23 mouse cellular contexts compared by ENCODE assay signal in genomic region chr2:45265819-45266218, GRCm38 (mm10).
DNase-seq lines count a peak whose midpoint lies in the region; ATAC-seq and TF ChIP-seq lines count a peak whose summit lies in the region.
"Had no signal": no experiment of that assay in that cellular context is flagged by ENCODE, and none has a peak within 500 bp of the region (broad histone marks: within the 10 kb centered on the region; RNA-seq: fewer than 3 reads in every experiment).

No protein-coding gene starts in this region.

- no peaks in the 10 kb centered on the region for H3K27me3 ChIP-seq in hindbrain, embryonic 11.5 days (ENCODE audit: control insufficient read depth, insufficient read depth, low read length)
- H3K27me3 ChIP-seq in stomach, postnatal 0 days (ENCODE audit: control insufficient read depth, insufficient read depth, low read length) = no peaks in the 10 kb centered on the region
- H3K27me3 ChIP-seq: CH12.LX; hindbrain, embryonic 13.5 days had no signal

- peak; percentile 77 for DNase-seq in heart, adult 11 months
- no peak for DNase-seq in heart, adult 8-10 months (ENCODE audit: low spot score)
- peak; percentile 56 to 61 for DNase-seq in kidney, adult 8-10 months
- no peak for DNase-seq in kidney, postnatal 10 days
- peak; percentile 55 for DNase-seq in adipocyte (ENCODE audit: low spot score)
- peak; percentile 52 to 55 for DNase-seq in kidney, postnatal 36 days
- DNase-seq in hindbrain, embryonic 11.5 days (ENCODE audit: low spot score) = no peak
- no peak for DNase-seq in stomach, postnatal 0 days (ENCODE audit: low spot score)
- DNase-seq: adrenal gland, postnatal 10 days; cerebellum, adult 11-12 months; cerebellum, adult 9-11 months; gastrocnemius, adult 2 months; gastrocnemius, postnatal 25 days; heart, postnatal 10 days; heart, postnatal 4 days had no signal

- H3K36me3 ChIP-seq in hindbrain, embryonic 11.5 days (ENCODE audit: control insufficient read depth, insufficient read depth, low read length) = no peaks in the 10 kb centered on the region
- H3K36me3 ChIP-seq in stomach, postnatal 0 days (ENCODE audit: control insufficient read depth, insufficient read depth, low read length) = no peaks in the 10 kb centered on the region
- H3K36me3 ChIP-seq: embryonic facial prominence, embryonic 10.5 days; forebrain, embryonic 10.5 days; heart, embryonic 10.5 days; hindbrain, embryonic 13.5 days had no signal

- H3K9ac ChIP-seq in hindbrain, embryonic 11.5 days (ENCODE audit: low read depth, low read length) = no peak overlapping the region
- H3K9ac ChIP-seq in stomach, postnatal 0 days (ENCODE audit: low read length) = no peak overlapping the region
- H3K9ac ChIP-seq: hindbrain, embryonic 13.5 days had no signal

- H3K9me3 ChIP-seq in hindbrain, embryonic 11.5 days (ENCODE audit: control insufficient read depth, low read length) = no peaks in the 10 kb centered on the region
- no peaks in the 10 kb centered on the region for H3K9me3 ChIP-seq in stomach, postnatal 0 days (ENCODE audit: control insufficient read depth, low read length)
- H3K9me3 ChIP-seq: embryonic facial prominence, embryonic 10.5 days; forebrain, embryonic 10.5 days; heart, embryonic 10.5 days; hindbrain, embryonic 13.5 days had no signal

- WGBS in hindbrain, embryonic 11.5 days = 58% methylated on average over 2 of the region's 2 CpGs
- 48% methylated on average over 2 of the region's 2 CpGs for WGBS in stomach, postnatal 0 days

- H3K4me3 ChIP-seq in hindbrain, embryonic 11.5 days (ENCODE audit: low read depth, low read length) = no peak overlapping the region
- H3K4me3 ChIP-seq in stomach, postnatal 0 days (ENCODE audit: low read depth, low read length) = no peak overlapping the region
- H3K4me3 ChIP-seq: embryonic facial prominence, embryonic 10.5 days; erythroblast, embryonic 14.5 days; forebrain, embryonic 10.5 days; gastrocnemius, adult 2 months; heart, embryonic 10.5 days; hindbrain, embryonic 13.5 days had no signal

- no peak overlapping the region for H3K4me2 ChIP-seq in hindbrain, embryonic 11.5 days (replicated peaks; ENCODE audit: low read depth, low read length)
- no peak overlapping the region for H3K4me2 ChIP-seq in stomach, postnatal 0 days (replicated peaks; ENCODE audit: low read depth)
- H3K4me2 ChIP-seq: hindbrain, embryonic 13.5 days had no signal

- no peak for TF ChIP-seq EP300 in stomach, postnatal 0 days (optimal IDR thresholded peaks at IDR 0.05)

- no peaks in the 10 kb centered on the region for H3K4me1 ChIP-seq in hindbrain, embryonic 11.5 days (replicated peaks; ENCODE audit: control insufficient read depth, insufficient read depth, low read length)
- no peaks in the 10 kb centered on the region for H3K4me1 ChIP-seq in stomach, postnatal 0 days (replicated peaks; ENCODE audit: control insufficient read depth, insufficient read depth)
- H3K4me1 ChIP-seq: embryonic facial prominence, embryonic 10.5 days; forebrain, embryonic 10.5 days; heart, embryonic 10.5 days; hindbrain, embryonic 13.5 days had no signal

- no peak overlapping the region for H3K27ac ChIP-seq in hindbrain, embryonic 11.5 days (ENCODE audit: low read depth, low read length)
- H3K27ac ChIP-seq in stomach, postnatal 0 days (replicated peaks) = no peak overlapping the region
- H3K27ac ChIP-seq: embryonic facial prominence, embryonic 10.5 days; forebrain, embryonic 10.5 days; gastrocnemius, adult 2 months; heart, embryonic 10.5 days; hindbrain, embryonic 13.5 days; hindbrain, postnatal 0 days had no signal

- no peak for TF ChIP-seq CTCF in stomach, postnatal 0 days (IDR thresholded peaks at IDR 0.05; ENCODE audit: low read depth)

- no peak for ATAC-seq in hindbrain, embryonic 11.5 days (ENCODE audit: low FRiP score)
- ATAC-seq in stomach, postnatal 0 days (ENCODE audit: low FRiP score, low TSS enrichment) = no peak
- ATAC-seq: forebrain, embryonic 14.5 days; hindbrain, postnatal 0 days had no signal

Comparison
In these comparisons a context has a peak if more than half of its experiments do, and no peak if none do; other contexts are left out.
1. DNase-seq: peak in heart, adult 11 months (single experiment), kidney, adult 8-10 months (2 of 2), adipocyte (single experiment) and kidney, postnatal 36 days (2 of 2); none in heart, adult 8-10 months (single experiment), kidney, postnatal 10 days (single experiment), hindbrain, embryonic 11.5 days (single experiment) and stomach, postnatal 0 days (single experiment).